Mouse (Mus musculus) hindbrain, postnatal 0 days (tissue): ENCODE results near the gene Rnf216. TPM values are rescaled to one million over a fixed set of nuclear protein-coding genes. Genes with fewer than 3 reads are reported as not detected.
A peak's percentile ranks its signal among the peaks of the same experiment; 100 is the strongest.

Experiments
- ATAC-seq: fragments of 200-750 bp; cut with Nextera tagmentation; 2 replicates; pipeline ENCODE4 v1.8.0; 2017; ENCODE audit warnings: mild to moderate bottlenecking, moderate TSS enrichment, moderate library complexity
- DNase-seq: peaks from one replicate; pipeline ENCODE4 v3.0.0-alpha.2; 2015; ENCODE audit warnings: low spot score
- H3K27ac ChIP-seq: fragments of 300-500 bp; sonication (generic); 2 replicates; pipeline ENCODE4 v1.5.1; 2014; ENCODE audit warnings: mild to moderate bottlenecking
- H3K27me3 ChIP-seq: fragments of 300-500 bp; sonication (generic); 2 replicates; pipeline ENCODE4 v1.6.1; 2014; ENCODE audit warnings: low read length, mixed read lengths; ENCODE audit not compliant: insufficient read depth
- H3K36me3 ChIP-seq: fragments of 300-500 bp; sonication (generic); 2 replicates; pipeline ENCODE4 v1.6.1; 2014; ENCODE audit warnings: low read length, mixed read lengths; ENCODE audit not compliant: insufficient read depth
- H3K4me1 ChIP-seq: fragments of 300-500 bp; sonication (generic); 2 replicates; pipeline ENCODE4 v1.6.1; 2014; ENCODE audit warnings: antibody characterized with exemption, low read length, mixed read lengths; ENCODE audit not compliant: insufficient read depth
- H3K4me2 ChIP-seq: fragments of 300-500 bp; sonication (generic); 2 replicates; pipeline ENCODE4 v1.6.1; 2014; ENCODE audit warnings: low read depth, mild to moderate bottlenecking, low read length, moderate library complexity, mixed read lengths
- H3K4me3 ChIP-seq: fragments of 300-500 bp; sonication (generic); 2 replicates; pipeline ENCODE4 v1.5.1; 2014; ENCODE audit warnings: low read length
- H3K9ac ChIP-seq: fragments of 300-500 bp; sonication (generic); replicated peaks from 2 replicates; pipeline ENCODE4 v1.6.1; 2014; ENCODE audit warnings: mild to moderate bottlenecking, low read length, moderate library complexity, mixed read lengths
- H3K9me3 ChIP-seq: fragments of 300-500 bp; sonication (generic); 2 replicates; pipeline ENCODE4 v1.6.1; 2016; ENCODE audit warnings: low read length, mixed read lengths
- CTCF ChIP-seq: IDR thresholded peaks from 2 replicates; pipeline ENCODE4 v1.5.1; 2016; ENCODE audit warnings: antibody characterized with exemption, control low read depth, low read depth
- WGBS: fragments of 180-500 bp; shearing (Covaris S2); extraction: QIAGEN DNeasy Blood & Tissue Kit; methylation state at CpG from one replicate; pipeline ENCODE4 v1.1.7; 2014; 5-methylcytosine and 5-hydroxymethylcytosine counted together
- polyA plus RNA-seq: library from polyadenylated mRNA; unstranded; fragments of >200 nt; fragmentation: Nextera tagmentation; extraction: Ambion mirVana; gene quantifications from 2 replicates; pipeline ENCODE4 v1.2.1, GENCODE M21; 2015
- total RNA-seq: library from RNA; depleted of rRNA; stranded (reverse); fragments of >200 nt; gene quantifications from 2 replicates; pipeline ENCODE4 v1.2.3, GENCODE M21; 2014

Rnf216 gene
- total and polyA plus RNA-seq, 2 experiments from 2014 or later = 25.3 to 28.0 TPM

GRCm38 (mm10) chr5:143057753-143058152 lies 55.0 kb downstream of the Rnf216 start:
- Histone ChIP-seq H3K36me3 (no peaks in the 10 kb centered on the region; the same call in 1 of the 2 replicates), H3K4me3 (no peak overlapping the region), H3K9me3 (no peaks in the 10 kb centered on the region), H3K4me1 (peaks cover 12% of the 10 kb centered on the region), H3K4me2 (no peak overlapping the region), H3K27me3 (no peaks in the 10 kb centered on the region), H3K9ac (no peak overlapping the region), H3K27ac (peak overlapping the region; percentile 48)
- 64% methylated on average over 1 of the region's 1 CpGs for WGBS
- DNase-seq = no peak
- ATAC-seq = no peak
- TF ChIP-seq CTCF = no peak

- DNase-seq (no peak), ATAC-seq (no peak)
- Histone ChIP-seq H3K36me3 (no peaks in the 10 kb centered on the region; the same call in 1 of the 2 replicates), H3K4me2 (no peak overlapping the region), H3K4me3 (no peak overlapping the region), H3K4me1 (peaks cover 9% of the 10 kb centered on the region), H3K9me3 (no peaks in the 10 kb centered on the region), H3K27me3 (no peaks in the 10 kb centered on the region), H3K27ac (no peak overlapping the region), H3K9ac (no peak overlapping the region)
- no peak for TF ChIP-seq CTCF
- 63% methylated on average over 4 of the region's 4 CpGs for WGBS
Measured at GRCm38 (mm10) chr5:143056191-143056880, 56.5 kb downstream of the Rnf216 start.

- WGBS = 79% methylated on average over 3 of the region's 3 CpGs
- DNase-seq = no peak
- Histone ChIP-seq H3K27me3 (no peaks in the 10 kb centered on the region), H3K4me2 (no peak overlapping the region), H3K4me3 (no peak overlapping the region), H3K27ac (no peak overlapping the region), H3K4me1 (peaks cover 3% of the 10 kb centered on the region; the same call in 1 of the 2 replicates), H3K9me3 (no peaks in the 10 kb centered on the region), H3K36me3 (no peaks in the 10 kb centered on the region; the same call in 1 of the 2 replicates), H3K9ac (no peak overlapping the region)
- no peak for ATAC-seq
- TF ChIP-seq CTCF = no peak
Measured at GRCm38 (mm10) chr5:143055501-143056125, 57.2 kb downstream of the Rnf216 start.

- Histone ChIP-seq H3K4me3 (no peak overlapping the region), H3K36me3 (no peaks in the 10 kb centered on the region; the same call in 1 of the 2 replicates), H3K9ac (no peak overlapping the region), H3K27ac (no peak overlapping the region), H3K4me1 (peaks cover 3% of the 10 kb centered on the region; the same call in 1 of the 2 replicates), H3K27me3 (no peaks in the 10 kb centered on the region), H3K9me3 (no peaks in the 10 kb centered on the region), H3K4me2 (no peak overlapping the region)
- WGBS = 82% methylated on average over 2 of the region's 2 CpGs
- TF ChIP-seq CTCF = no peak
- DNase-seq (no peak), ATAC-seq (no peak)
Measured at GRCm38 (mm10) chr5:143054703-143055102, 58.1 kb downstream of the Rnf216 start.

- ATAC-seq (peak; percentile 51; the same call in 1 of the 2 replicates), DNase-seq (peak; percentile 31)
- WGBS = 39% methylated on average over 5 of the region's 5 CpGs
- Histone ChIP-seq H3K36me3 (no peaks in the 10 kb centered on the region; the same call in 1 of the 2 replicates), H3K4me1 (peaks cover 6% of the 10 kb centered on the region), H3K9me3 (no peaks in the 10 kb centered on the region), H3K27ac (peak overlapping the region; percentile 41), H3K4me3 (no peak overlapping the region), H3K27me3 (no peaks in the 10 kb centered on the region), H3K4me2 (no peak overlapping the region), H3K9ac (no peak overlapping the region)
- no peak for TF ChIP-seq CTCF
Measured at GRCm38 (mm10) chr5:143053132-143053972, 59.4 kb downstream of the Rnf216 start.

GRCm38 (mm10) chr5:143052677-143053076 lies 60.1 kb downstream of the Rnf216 start:
- no peak overlapping the region for H3K4me3 ChIP-seq
- H3K9me3 ChIP-seq = no peaks in the 10 kb centered on the region
- no peak overlapping the region for H3K4me2 ChIP-seq
- H3K27ac ChIP-seq = peak overlapping the region; percentile 41; the same call in 1 of the 2 replicates
- H3K36me3 ChIP-seq = no peaks in the 10 kb centered on the region; the same call in 1 of the 2 replicates
- no peak for DNase-seq
- no peaks in the 10 kb centered on the region for H3K27me3 ChIP-seq
- peaks cover 6% of the 10 kb centered on the region for H3K4me1 ChIP-seq
- TF ChIP-seq CTCF = no peak
- no peak overlapping the region for H3K9ac ChIP-seq
- no peak for ATAC-seq
- 96% methylated on average over 2 of the region's 2 CpGs for WGBS
